Mouse (Mus musculus) kidney, adult 2 months (tissue): Measurements from ENCODE around the gene Hsd3b7. TPM values are rescaled to one million over a fixed set of nuclear protein-coding genes. Genes with fewer than 3 reads are reported as not detected.
A peak's percentile ranks its signal among the peaks of the same experiment; 100 is the strongest.
"Not testable (repeated sequence)": the region's sequence is repeated elsewhere in the genome, so short reads cannot be mapped to it uniquely, and the experiment has no call there.

ENCODE experiments used
- DNase-seq: peaks from one replicate; pipeline ENCODE4 v3.0.0; 2021
- H3K27ac ChIP-seq: fragments of 200-500 bp; 2 replicates; pipeline ENCODE4 v1.5.1; 2012; ENCODE audit warnings: low read depth, low read length, control low read depth, inconsistent platforms; ENCODE audit not compliant: insufficient read depth
- H3K27me3 ChIP-seq: fragments of 200-500 bp; replicated peaks from 2 replicates; pipeline ENCODE4 v1.6.1; 2012; ENCODE audit warnings: mild to moderate bottlenecking, moderate library complexity, low read length, inconsistent platforms; ENCODE audit not compliant: control insufficient read depth, insufficient read depth
- H3K36me3 ChIP-seq: fragments of 200-500 bp; 2 replicates; pipeline ENCODE4 v1.6.1; 2012; ENCODE audit warnings: mild to moderate bottlenecking, moderate library complexity, low read length, inconsistent platforms; ENCODE audit not compliant: control insufficient read depth, insufficient read depth
- H3K4me1 ChIP-seq: fragments of 200-500 bp; 2 replicates; pipeline ENCODE4 v1.6.1; 2011; ENCODE audit warnings: low read length; ENCODE audit not compliant: control insufficient read depth, insufficient read depth
- H3K4me3 ChIP-seq: fragments of 200-500 bp; 2 replicates; pipeline ENCODE4 v1.5.1; 2011; ENCODE audit warnings: mild to moderate bottlenecking, low read depth, low read length, control low read depth; ENCODE audit not compliant: insufficient read depth
- CTCF ChIP-seq: fragments of 200-500 bp; conservative IDR thresholded peaks from 2 replicates; pipeline ENCODE4 v1.5.1; 2011; ENCODE audit warnings: low read depth, mild to moderate bottlenecking, control low read depth, low read length, moderate library complexity, mixed read lengths; ENCODE audit not compliant: insufficient read depth, insufficient read length
- POLR2A ChIP-seq: fragments of 200-500 bp; IDR thresholded peaks from one replicate; pipeline ENCODE4 v1.6.1; 2011; ENCODE audit warnings: low read depth, low read length, control low read depth
- WGBS: fragments of 180-500 bp; shearing (Covaris S2); methylation state at CpG from one replicate; pipeline ENCODE4 v1.1.7; 2018; 5-methylcytosine and 5-hydroxymethylcytosine counted together
- polyA plus RNA-seq: library from polyadenylated mRNA; depleted of rRNA; stranded (reverse); fragments of >200 nt; gene quantifications from 2 replicates; pipeline ENCODE4 v1.2.3, GENCODE M21; 2012

The Hsd3b7 gene
- polyA plus RNA-seq, 1 experiment = 45.0 TPM

GRCm38 (mm10) chr7:127768997-127769593 is 31.3 kb upstream of the Hsd3b7 start:
- Histone ChIP-seq H3K27me3 (no peaks in the 10 kb centered on the region), H3K4me3 (peak overlapping the region; percentile 95), H3K36me3 (no peaks in the 10 kb centered on the region), H3K4me1 (peaks cover 6% of the 10 kb centered on the region; the same call in 1 of the 2 replicates), H3K27ac (peak overlapping the region; percentile 83)
- TF ChIP-seq CTCF (no peak), POLR2A (no peak)
- WGBS = 1% methylated on average over 16 of the region's 16 CpGs
- peak; percentile 99 for DNase-seq

GRCm38 (mm10) chr7:127769651-127770038 is 30.8 kb upstream of the Hsd3b7 start, which contains the start of gene Orai3:
Orai3 (plus strand) TSS chr7:127769815.
- 1% methylated on average over 24 of the region's 24 CpGs for WGBS

DNA sequence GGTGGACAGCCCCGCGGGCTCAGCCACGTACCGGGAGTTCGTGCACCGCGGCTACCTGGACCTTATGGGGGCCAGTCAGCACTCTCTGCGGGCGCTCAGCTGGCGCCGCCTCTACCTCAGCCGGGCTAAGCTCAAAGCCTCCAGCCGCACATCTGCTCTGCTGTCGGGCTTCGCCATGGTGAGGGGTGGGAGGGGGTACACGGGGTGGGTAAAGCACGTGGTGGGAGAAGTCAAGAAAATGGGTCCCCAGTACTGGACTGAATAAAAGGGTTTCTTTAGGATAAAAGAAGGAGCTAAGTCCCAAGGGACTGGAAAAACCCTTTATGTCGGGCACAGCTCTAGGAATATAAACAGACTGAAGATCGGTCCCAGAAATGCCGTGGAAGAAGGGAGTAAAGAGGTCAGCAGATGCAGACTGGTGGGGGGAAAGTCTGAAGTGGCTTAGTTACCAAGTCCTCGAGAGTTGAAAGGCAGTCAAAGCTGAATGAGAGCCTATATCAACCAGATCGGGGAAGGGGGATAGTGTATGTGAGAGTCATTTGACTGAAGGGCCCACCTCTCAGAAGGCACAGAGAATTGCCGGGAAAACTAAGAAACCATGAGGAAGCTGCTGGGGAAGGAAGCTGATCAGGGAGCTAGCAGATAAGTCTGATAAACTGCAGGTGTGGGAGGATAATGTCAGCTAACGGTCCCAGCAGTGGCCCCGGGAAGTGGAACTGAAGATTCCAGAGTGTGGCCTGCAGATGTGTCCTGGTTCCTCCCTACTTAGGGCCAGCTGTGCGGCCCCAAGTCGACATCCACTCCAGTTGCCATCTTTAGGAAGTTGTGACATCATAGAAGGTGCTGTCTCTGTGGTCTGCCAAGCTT is 30.1 kb upstream of the Hsd3b7 start:
- DNase-seq = peak; percentile 19
- Histone ChIP-seq H3K27ac (peak overlapping the region; percentile 83), H3K27me3 (no peaks in the 10 kb centered on the region), H3K4me1 (peaks cover 6% of the 10 kb centered on the region; the same call in 1 of the 2 replicates), H3K36me3 (no peaks in the 10 kb centered on the region), H3K4me3 (peak overlapping the region; percentile 95)
- 3% methylated on average over 27 of the region's 27 CpGs for WGBS
- TF ChIP-seq POLR2A (no peak), CTCF (no peak)

More at GRCm38 (mm10) chr7:127769651-127770038, 30.8 kb upstream of the Hsd3b7 start, which contains the start of gene Orai3:
- Histone ChIP-seq H3K27ac (peak within 1 kb of the TSS; percentile 83), H3K4me3 (peak within 1 kb of the TSS; percentile 95), H3K36me3 (no peaks in the 10 kb centered on the region), H3K27me3 (no peaks in the 10 kb centered on the region), H3K4me1 (peaks cover 6% of the 10 kb centered on the region; the same call in 1 of the 2 replicates)
- no peak for TF ChIP-seq CTCF
- TF ChIP-seq POLR2A = peak; percentile 87
- DNase-seq = peak; percentile 94

DNA sequence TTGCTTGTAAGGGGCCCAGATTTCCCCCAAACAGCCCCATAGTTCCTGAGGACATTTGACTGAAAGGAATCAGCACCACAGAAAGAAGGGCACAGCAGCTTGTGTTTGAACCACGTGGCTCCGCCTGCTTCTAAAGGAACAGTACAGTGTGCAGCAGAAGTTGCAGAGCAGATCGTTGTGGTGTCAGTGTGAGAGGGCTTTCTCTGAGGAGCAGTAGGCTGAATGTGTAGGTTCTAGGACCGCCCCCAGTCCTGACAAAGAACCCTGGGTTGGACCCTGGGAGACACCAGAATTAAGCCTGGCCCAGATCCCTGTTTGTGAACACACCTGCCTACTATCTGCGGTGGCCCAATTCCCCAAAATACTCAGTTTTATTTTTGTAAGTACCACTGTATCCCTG is 29.1 kb upstream of the Hsd3b7 start:
- no peak overlapping the region for H3K27ac ChIP-seq
- DNase-seq = no peak
- H3K27me3 ChIP-seq = no peaks in the 10 kb centered on the region
- TF ChIP-seq CTCF (no peak), POLR2A (no peak)
- H3K36me3 ChIP-seq = no peaks in the 10 kb centered on the region
- H3K4me1 ChIP-seq = peaks cover 6% of the 10 kb centered on the region; the same call in 1 of the 2 replicates
- H3K4me3 ChIP-seq = no peak overlapping the region
- WGBS = 69% methylated on average over 5 of the region's 5 CpGs

GRCm38 (mm10) chr7:127772080-127772479 is 28.3 kb upstream of the Hsd3b7 start:
- no peak overlapping the region for H3K27ac ChIP-seq
- no peaks in the 10 kb centered on the region for H3K36me3 ChIP-seq
- 42% methylated on average over 3 of the region's 3 CpGs for WGBS
- no peak for DNase-seq
- TF ChIP-seq POLR2A (no peak), CTCF (no peak)
- H3K27me3 ChIP-seq = no peaks in the 10 kb centered on the region
- no peak overlapping the region for H3K4me3 ChIP-seq
- peaks cover 6% of the 10 kb centered on the region; the same call in 1 of the 2 replicates for H3K4me1 ChIP-seq

- TF ChIP-seq CTCF = no peak
- TF ChIP-seq POLR2A = no peak
- H3K36me3 ChIP-seq = no peaks in the 10 kb centered on the region
- no peak overlapping the region for H3K4me3 ChIP-seq
- no peak overlapping the region for H3K27ac ChIP-seq
- no peaks in the 10 kb centered on the region for H3K27me3 ChIP-seq
- WGBS = 92% methylated on average over 1 of the region's 1 CpGs
- no peak for DNase-seq
- peaks cover 6% of the 10 kb centered on the region; the same call in 1 of the 2 replicates for H3K4me1 ChIP-seq
Measured at GRCm38 (mm10) chr7:127772557-127772956, 27.8 kb upstream of the Hsd3b7 start.

DNA sequence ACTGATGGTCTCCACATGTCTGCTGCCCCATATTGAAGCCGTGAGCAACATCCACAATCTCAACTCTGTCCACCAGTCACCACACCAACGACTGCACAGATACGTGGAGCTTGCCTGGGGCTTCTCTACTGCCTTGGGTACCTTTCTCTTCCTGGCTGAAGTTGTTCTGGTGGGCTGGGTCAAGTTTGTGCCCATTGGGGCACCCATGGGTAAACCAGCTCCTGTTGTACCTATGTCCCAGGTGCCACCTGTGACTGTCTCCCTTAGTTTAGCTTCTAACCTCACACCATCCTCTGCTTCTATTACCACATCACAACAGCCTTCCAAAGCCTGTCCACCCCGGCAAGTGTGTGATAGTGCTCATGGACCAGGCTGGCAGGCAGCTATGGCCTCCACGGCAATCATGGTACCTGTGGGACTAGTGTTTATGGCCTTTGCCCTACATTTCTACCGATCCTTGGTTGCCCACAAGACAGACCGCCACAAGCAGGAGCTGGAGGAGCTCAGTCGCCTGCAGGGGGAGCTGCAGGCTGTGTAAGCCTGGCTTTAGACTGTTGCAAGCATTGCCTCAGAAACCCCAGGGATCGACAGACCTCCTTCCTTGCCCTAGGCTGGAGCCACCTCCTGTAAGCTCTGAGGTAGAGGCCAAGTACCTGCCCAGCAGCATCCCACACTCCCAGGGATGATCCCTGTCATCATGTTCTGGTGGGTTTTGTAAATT is 26.6 kb upstream of the Hsd3b7 start:
- Histone ChIP-seq H3K27ac (no peak overlapping the region), H3K4me1 (peaks cover 9% of the 10 kb centered on the region; the same call in 1 of the 2 replicates), H3K36me3 (no peaks in the 10 kb centered on the region), H3K4me3 (no peak overlapping the region), H3K27me3 (no peaks in the 10 kb centered on the region)
- WGBS = 37% methylated on average over 9 of the region's 9 CpGs
- TF ChIP-seq POLR2A (no peak), CTCF (peak; percentile 84)
- peak; percentile 76 for DNase-seq

DNA sequence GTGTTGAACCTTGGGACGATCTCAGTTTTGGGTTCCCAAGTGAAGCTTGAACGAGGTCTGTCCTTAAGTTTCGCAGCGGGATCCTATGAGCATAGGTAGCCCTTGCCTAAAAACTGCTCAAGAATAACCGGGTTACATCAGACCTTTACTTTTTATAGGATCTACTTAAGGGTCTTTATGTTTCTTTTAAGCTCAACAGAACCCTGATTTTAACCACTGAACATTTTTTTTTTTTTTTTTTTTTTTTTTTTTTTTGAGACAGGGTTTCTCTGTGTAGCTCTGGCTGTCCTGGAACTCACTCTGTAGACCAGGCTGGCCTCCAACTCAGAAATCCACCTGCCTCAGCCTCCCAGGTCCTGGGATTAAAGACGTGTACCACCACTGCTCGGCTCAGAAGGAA is 24.6 kb upstream of the Hsd3b7 start:
- DNase-seq, H3K36me3 ChIP-seq, H3K4me1 ChIP-seq, H3K27me3 ChIP-seq: not testable (repeated sequence)
- WGBS = 65% methylated on average over 7 of the region's 7 CpGs
- Histone ChIP-seq H3K27ac (peak overlapping the region; percentile 100), H3K4me3 (peak overlapping the region; percentile 90)
